In the genomic region with DNA sequence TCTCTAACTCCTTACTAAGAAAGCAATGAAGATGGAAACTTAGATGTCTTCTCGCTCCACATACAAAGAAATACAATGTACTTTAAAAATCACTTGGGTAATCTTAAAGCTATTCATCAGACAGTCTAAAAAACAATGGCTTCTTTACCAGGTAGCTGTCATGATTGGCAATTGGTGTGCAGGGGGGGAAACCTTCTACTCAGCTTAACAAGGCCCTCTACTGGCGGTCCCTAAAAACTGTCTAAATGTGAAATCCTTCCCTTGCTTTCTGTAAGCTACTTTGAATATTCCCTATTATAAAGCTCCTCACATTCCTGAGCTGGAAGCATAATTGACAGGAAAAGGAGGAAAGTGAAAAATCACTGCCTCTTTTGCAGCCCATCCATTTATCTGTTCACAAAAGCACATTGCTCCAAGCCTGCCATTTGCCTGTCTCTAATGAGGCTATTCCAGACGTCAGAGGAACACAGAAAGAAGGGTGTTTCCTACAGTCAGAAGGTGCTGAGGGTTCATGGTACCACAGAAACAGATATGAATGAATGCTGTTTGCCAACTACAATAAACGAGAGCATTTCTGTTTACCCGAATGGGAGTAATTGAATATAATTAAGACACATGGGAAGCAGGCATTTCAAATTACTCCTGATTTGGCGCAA, we compare ENCODE assay signal across 10 mouse cellular contexts.
DNase-seq lines count a peak whose midpoint lies in the region; ATAC-seq lines count a peak whose summit lies in the region.
"Had no signal": no experiment of that assay in that cellular context is flagged by ENCODE, and none has a peak within 500 bp of the region (broad histone marks: within the 10 kb centered on the region; RNA-seq: fewer than 3 reads in every experiment).

No protein-coding gene starts in this region.

- no peak overlapping the region for H3K27ac ChIP-seq in neural tube, embryonic 12.5 days
- H3K27ac ChIP-seq in neural tube, embryonic 15.5 days (replicated peaks), result no peak overlapping the region
- H3K27ac ChIP-seq in hindbrain, embryonic 10.5 days, result 0 out of 2 replicates have a peak overlapping the region, but pooled peaks have one; percentile 16
- H3K27ac ChIP-seq: embryonic facial prominence, embryonic 12.5 days had no signal

- no peaks in the 10 kb centered on the region for H3K36me3 ChIP-seq in neural tube, embryonic 12.5 days
- no peaks in the 10 kb centered on the region for H3K36me3 ChIP-seq in neural tube, embryonic 15.5 days
- H3K36me3 ChIP-seq in hindbrain, embryonic 10.5 days, result peaks cover 38% of the 10 kb centered on the region
- H3K36me3 ChIP-seq: embryonic facial prominence, embryonic 12.5 days had no signal

- ATAC-seq in neural tube, embryonic 12.5 days (ENCODE audit: low FRiP score, low read depth), result peak; percentile 41
- no peak for ATAC-seq in neural tube, embryonic 15.5 days (ENCODE audit: low FRiP score)

- H3K27me3 ChIP-seq in neural tube, embryonic 12.5 days (replicated peaks), result no peaks in the 10 kb centered on the region
- H3K27me3 ChIP-seq in neural tube, embryonic 15.5 days (replicated peaks), result no peaks in the 10 kb centered on the region
- H3K27me3 ChIP-seq in hindbrain, embryonic 10.5 days (ENCODE audit: insufficient read depth, poor library complexity, severe bottlenecking), result no peaks in the 10 kb centered on the region
- H3K27me3 ChIP-seq: embryonic facial prominence, embryonic 12.5 days had no signal

- H3K9me3 ChIP-seq in neural tube, embryonic 12.5 days, result no peaks in the 10 kb centered on the region
- no peaks in the 10 kb centered on the region for H3K9me3 ChIP-seq in neural tube, embryonic 15.5 days (replicated peaks)
- H3K9me3 ChIP-seq in hindbrain, embryonic 10.5 days, result no peaks in the 10 kb centered on the region
- H3K9me3 ChIP-seq: embryonic facial prominence, embryonic 12.5 days had no signal

- H3K4me2 ChIP-seq in neural tube, embryonic 12.5 days (replicated peaks), result no peak overlapping the region
- H3K4me2 ChIP-seq in neural tube, embryonic 15.5 days, result no peak overlapping the region
- H3K4me2 ChIP-seq: embryonic facial prominence, embryonic 12.5 days had no signal

- H3K4me1 ChIP-seq in neural tube, embryonic 12.5 days, result peaks cover 12% of the 10 kb centered on the region
- peaks cover 6% of the 10 kb centered on the region; the same call in 1 of the 2 replicates for H3K4me1 ChIP-seq in neural tube, embryonic 15.5 days
- H3K4me1 ChIP-seq in hindbrain, embryonic 10.5 days (replicated peaks), result peaks cover 24% of the 10 kb centered on the region
- H3K4me1 ChIP-seq: embryonic facial prominence, embryonic 12.5 days had no signal

- DNase-seq in adrenal gland, adult 2 months, result peak; percentile 25
- DNase-seq in adrenal gland, adult 8-10 months, result no peak
- DNase-seq in hindbrain, embryonic 10.5 days (ENCODE audit: low spot score), result peak; percentile 11
- peak; percentile 56 for DNase-seq in lung, postnatal 36 days
- no peak for DNase-seq in B cell, adult 2 months
- DNase-seq in gastrocnemius, postnatal 36 days, result no peak

- no peak overlapping the region for H3K4me3 ChIP-seq in neural tube, embryonic 12.5 days
- no peak overlapping the region for H3K4me3 ChIP-seq in neural tube, embryonic 15.5 days (replicated peaks)
- no peak overlapping the region for H3K4me3 ChIP-seq in hindbrain, embryonic 10.5 days
- H3K4me3 ChIP-seq: embryonic facial prominence, embryonic 12.5 days; myocyte had no signal

- no peak overlapping the region for H3K9ac ChIP-seq in neural tube, embryonic 12.5 days
- H3K9ac ChIP-seq in neural tube, embryonic 15.5 days (replicated peaks), result no peak overlapping the region
- H3K9ac ChIP-seq: embryonic facial prominence, embryonic 12.5 days had no signal

- WGBS in neural tube, embryonic 12.5 days, result 41% methylated on average over 6 of the region's 6 CpGs
- WGBS in neural tube, embryonic 15.5 days, result 24% methylated on average over 6 of the region's 6 CpGs
- 59% methylated on average over 6 of the region's 6 CpGs for WGBS in hindbrain, embryonic 10.5 days

- intact Hi-C loops in gastrocnemius, postnatal 36 days (cut with DNase I), result no loop called here

Comparison
In these comparisons a context has a peak if more than half of its experiments do, and no peak if none do; other contexts are left out.
1. DNase-seq: peak in adrenal gland, adult 2 months (single experiment), hindbrain, embryonic 10.5 days (single experiment) and lung, postnatal 36 days (single experiment); none in adrenal gland, adult 8-10 months (single experiment), B cell, adult 2 months (0 of 2) and gastrocnemius, postnatal 36 days (0 of 2).